Mouse (Mus musculus) megakaryocyte-erythroid progenitor cell, adult 5-6 weeks (primary cell): Measurements from ENCODE around the gene Grap2. TPM values are rescaled to one million over a fixed set of nuclear protein-coding genes. Genes with fewer than 3 reads are reported as not detected.
A peak's percentile ranks its signal among the peaks of the same experiment; 100 is the strongest.

ENCODE experiments used
- ATAC-seq: replicated peaks from 2 replicates; pipeline ENCODE4 v1.8.0; 2016; ENCODE audit warnings: mild to moderate bottlenecking, inconsistent platforms; ENCODE audit not compliant: severe bottlenecking, poor library complexity, low FRiP score, low TSS enrichment
- total RNA-seq, 2 experiments: library from RNA; stranded (forward) in 1 of 2; stranded (reverse) in 1 of 2; fragments of 200-1000, 215-1000 nt in 1 of 2; fragments of >200 nt in 1 of 2; fragmentation: Nextera tagmentation in 1 of 2; gene quantifications; 2 replicates each; pipeline ENCODE4 v1.2.3; 2014 to 2017

The Grap2 gene
- total RNA-seq, 2 experiments from 2014 or later = 2.0 to 7.0 TPM

- 0 out of 2 replicates have a peak, but pooled peaks have one; percentile 41 for ATAC-seq
These were observed 99.2 kb downstream of the Grap2 start, which contains the start of gene Fam83f for GRCm38 (mm10) chr15:80671295-80672252. TSS of gene Fam83f (plus strand) at chr15:80671847.

GRCm38 (mm10) chr15:80672810-80673209, 100.4 kb downstream of the Grap2 start:
- no peak for ATAC-seq

GRCm38 (mm10) chr15:80673337-80674095, 101.1 kb downstream of the Grap2 start:
- ATAC-seq = no peak

DNA sequence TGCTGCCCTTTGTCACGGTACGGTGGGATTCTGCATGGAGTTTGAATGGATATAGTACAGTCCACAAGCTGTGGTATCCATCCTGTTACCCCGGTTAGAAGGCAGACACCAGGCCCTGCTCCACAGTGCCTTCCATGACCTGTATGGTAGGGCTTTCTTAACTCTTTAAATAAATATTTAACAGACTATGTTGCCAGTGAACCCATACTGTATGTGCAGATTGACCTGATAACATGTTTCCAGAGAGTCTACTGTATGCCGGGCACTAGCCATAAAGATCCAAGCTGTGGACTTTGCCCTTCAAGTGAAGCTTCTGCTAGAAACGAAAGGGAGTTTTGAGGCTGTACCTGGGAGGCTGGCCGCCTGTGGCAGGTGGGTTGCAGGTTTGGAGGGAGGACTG, 102.3 kb downstream of the Grap2 start:
- ATAC-seq = no peak

- ATAC-seq = no peak
These were observed 107.3 kb downstream of the Grap2 start for GRCm38 (mm10) chr15:80679515-80680215.

- ATAC-seq = no peak
These were observed 108.1 kb downstream of the Grap2 start for GRCm38 (mm10) chr15:80680347-80681030.

- ATAC-seq = no peak
These were observed 109.1 kb downstream of the Grap2 start for GRCm38 (mm10) chr15:80681466-80681881.

DNA sequence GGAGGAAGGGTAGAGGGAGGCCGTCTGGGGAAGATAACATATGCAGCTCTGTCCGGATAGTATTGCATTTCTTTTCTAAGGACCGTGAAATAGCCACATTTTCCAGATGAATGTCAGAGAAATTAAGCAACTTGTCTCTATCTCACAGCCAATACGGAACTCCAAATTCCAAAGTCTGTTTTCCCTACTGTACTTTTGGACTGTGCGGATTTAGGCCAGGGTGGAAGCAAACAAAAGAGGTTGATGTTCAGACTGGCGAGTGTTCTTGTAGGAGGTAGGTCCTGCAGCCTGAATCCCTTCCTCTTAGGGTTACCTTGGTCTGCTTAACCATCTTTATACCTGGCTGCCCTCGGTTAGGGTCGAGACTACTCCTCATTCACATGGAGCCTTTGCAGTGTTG, 109.9 kb downstream of the Grap2 start:
- ATAC-seq = no peak

- ATAC-seq = no peak
These were observed 110.8 kb downstream of the Grap2 start for GRCm38 (mm10) chr15:80683151-80683550.

- no peak for ATAC-seq
These were observed 111.6 kb downstream of the Grap2 start for GRCm38 (mm10) chr15:80683990-80684389.

GRCm38 (mm10) chr15:80684786-80685602, 112.6 kb downstream of the Grap2 start:
- no peak for ATAC-seq

GRCm38 (mm10) chr15:80685603-80685895, 113.2 kb downstream of the Grap2 start:
- ATAC-seq = no peak

DNA sequence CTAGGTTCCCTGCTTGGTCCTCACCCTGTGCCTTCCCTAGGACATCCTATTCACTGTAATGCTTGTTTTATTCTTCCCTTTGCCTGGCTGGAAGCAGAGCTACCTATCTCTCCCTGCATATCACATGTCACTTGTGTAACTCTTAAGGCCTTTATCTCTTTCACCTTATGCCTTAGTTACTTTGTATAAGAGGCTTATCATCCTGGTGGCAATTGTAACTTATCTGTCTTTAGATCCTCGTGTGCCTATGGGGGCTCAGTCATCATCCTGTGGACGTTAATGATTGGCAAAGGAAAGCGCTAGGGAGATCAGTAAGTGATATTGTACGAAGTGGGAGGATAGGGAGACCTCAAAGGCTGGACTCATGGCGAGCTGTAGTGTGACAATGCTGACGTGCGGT, 116.1 kb downstream of the Grap2 start:
- ATAC-seq = peak; percentile 21

- no peak for ATAC-seq
These were observed 121.1 kb downstream of the Grap2 start for GRCm38 (mm10) chr15:80693492-80693891.

GRCm38 (mm10) chr15:80694125-80694910, 121.9 kb downstream of the Grap2 start:
- 0 out of 2 replicates have a peak, but pooled peaks have one; percentile 42 for ATAC-seq

GRCm38 (mm10) chr15:80697564-80697963, 125.2 kb downstream of the Grap2 start:
- ATAC-seq = 0 out of 2 replicates have a peak, but pooled peaks have one; percentile 20

DNA sequence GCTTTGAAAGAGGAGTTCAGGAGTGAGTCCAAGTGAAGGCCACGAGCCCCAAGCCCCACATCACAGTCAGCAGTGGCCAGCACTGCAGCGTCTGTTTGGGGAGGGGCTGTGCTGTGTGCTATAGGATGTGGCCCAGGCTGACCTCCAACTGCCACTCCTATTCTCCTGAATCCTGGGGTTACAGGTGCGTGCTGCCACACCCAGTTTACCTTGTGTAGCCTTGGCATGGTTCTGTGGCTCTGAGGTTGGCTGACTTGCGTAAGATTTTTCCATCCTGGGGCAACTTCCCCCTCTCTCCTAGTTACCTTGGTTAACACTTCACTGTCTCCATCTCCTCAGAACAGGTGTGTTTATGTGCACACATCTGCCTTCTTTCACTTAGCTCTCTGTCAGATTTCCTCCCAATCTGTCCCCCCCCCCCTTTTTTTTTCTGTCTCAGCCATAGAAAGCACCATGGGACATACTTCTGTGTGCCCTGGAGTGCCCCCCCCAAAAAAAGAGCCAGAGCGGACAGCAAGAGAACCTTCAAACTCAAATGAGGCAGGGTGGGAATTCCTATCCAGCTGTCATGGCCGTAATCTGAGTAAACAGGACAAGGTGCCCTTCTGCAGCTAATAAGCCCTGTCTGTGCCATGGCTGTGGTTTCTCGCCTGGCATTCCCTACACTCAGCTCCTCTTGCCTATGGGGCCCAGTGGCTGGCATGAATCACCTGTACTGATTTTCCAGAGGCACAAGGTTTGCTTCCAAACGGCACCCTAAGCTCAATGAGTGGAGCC, 129.3 kb downstream of the Grap2 start:
- no peak for ATAC-seq
